Mouse (Mus musculus) testis, adult 2 months (tissue): Measurements from ENCODE around the gene Naaladl1. TPM values are rescaled to one million over a fixed set of nuclear protein-coding genes. Genes with fewer than 3 reads are reported as not detected.
"Not testable (repeated sequence)": the region's sequence is repeated elsewhere in the genome, so short reads cannot be mapped to it uniquely, and the experiment has no call there.

ENCODE experiments used
- H3K27ac ChIP-seq: fragments of 200-500 bp; 2 replicates; pipeline ENCODE4 v1.5.1; 2012; ENCODE audit warnings: low read depth, low read length; ENCODE audit not compliant: control insufficient read depth, insufficient read depth
- H3K27me3 ChIP-seq: fragments of 200-500 bp; 2 replicates; pipeline ENCODE4 v1.6.1; 2012; ENCODE audit warnings: mild to moderate bottlenecking, low read length, moderate library complexity; ENCODE audit not compliant: control insufficient read depth, insufficient read depth
- H3K36me3 ChIP-seq: fragments of 200-500 bp; 2 replicates; pipeline ENCODE4 v1.6.1; 2012; ENCODE audit warnings: mild to moderate bottlenecking, low read length; ENCODE audit not compliant: control insufficient read depth, insufficient read depth
- H3K4me1 ChIP-seq: fragments of 200-500 bp; 2 replicates; pipeline ENCODE4 v1.6.1; 2012; ENCODE audit warnings: low read length; ENCODE audit not compliant: control insufficient read depth, insufficient read depth
- H3K4me3 ChIP-seq: fragments of 200-500 bp; 2 replicates; pipeline ENCODE4 v1.5.1; 2012; ENCODE audit warnings: low read depth, mild to moderate bottlenecking, low read length, moderate library complexity, mixed read lengths; ENCODE audit not compliant: control insufficient read depth
- CTCF ChIP-seq: fragments of 200-500 bp; IDR thresholded peaks from 2 replicates; pipeline ENCODE4 v1.5.1; 2012; ENCODE audit warnings: low read depth, mild to moderate bottlenecking, inconsistent platforms, low read length, moderate library complexity; ENCODE audit not compliant: control insufficient read depth, insufficient read depth, insufficient replicate concordance
- POLR2A ChIP-seq: fragments of 200-500 bp; IDR thresholded peaks from 2 replicates; pipeline ENCODE4 v1.6.1; 2012; ENCODE audit warnings: low read depth, mild to moderate bottlenecking, inconsistent platforms, low read length, moderate library complexity; ENCODE audit not compliant: control insufficient read depth
- polyA plus RNA-seq: library from polyadenylated mRNA; depleted of rRNA; stranded (reverse); fragments of >200 nt; gene quantifications from 2 replicates; pipeline ENCODE4 v1.2.3, GENCODE M21; 2012

Naaladl1 gene
- polyA plus RNA-seq, 1 experiment = 4.0 TPM

- Histone ChIP-seq H3K36me3 (no peaks in the 10 kb centered on the region), H3K27me3 (no peaks in the 10 kb centered on the region), H3K4me1 (no peaks in the 10 kb centered on the region), H3K27ac (no peak overlapping the region), H3K4me3 (no peak overlapping the region)
- TF ChIP-seq CTCF (no peak), POLR2A (no peak)
These were observed 26.7 kb downstream of the Naaladl1 start for GRCm38 (mm10) chr19:6132171-6132827.

- H3K4me3 ChIP-seq, H3K36me3 ChIP-seq, H3K4me1 ChIP-seq, H3K27me3 ChIP-seq, H3K27ac ChIP-seq: not testable (repeated sequence)
These were observed 27.6 kb downstream of the Naaladl1 start for GRCm38 (mm10) chr19:6133197-6133596.

- TF ChIP-seq POLR2A = no peak
- TF ChIP-seq CTCF = no peak
- H3K4me3 ChIP-seq = no peak overlapping the region
- H3K27ac ChIP-seq = no peak overlapping the region
- no peaks in the 10 kb centered on the region for H3K36me3 ChIP-seq
- H3K27me3 ChIP-seq = no peaks in the 10 kb centered on the region
- H3K4me1 ChIP-seq = peaks cover 6% of the 10 kb centered on the region
These were observed 30.8 kb downstream of the Naaladl1 start for GRCm38 (mm10) chr19:6136397-6136796.

- Histone ChIP-seq H3K36me3 (no peaks in the 10 kb centered on the region), H3K27ac (no peak overlapping the region), H3K4me1 (peaks cover 7% of the 10 kb centered on the region), H3K4me3 (peak overlapping the region; percentile 97), H3K27me3 (no peaks in the 10 kb centered on the region)
- TF ChIP-seq POLR2A (no peak), CTCF (no peak)
These were observed 34.1 kb downstream of the Naaladl1 start for GRCm38 (mm10) chr19:6139701-6140100.

- TF ChIP-seq POLR2A (no peak), CTCF (no peak)
- peaks cover 7% of the 10 kb centered on the region for H3K4me1 ChIP-seq
- no peaks in the 10 kb centered on the region for H3K27me3 ChIP-seq
- H3K27ac ChIP-seq = peak overlapping the region; percentile 97
- H3K4me3 ChIP-seq = peak overlapping the region; percentile 97
- no peaks in the 10 kb centered on the region for H3K36me3 ChIP-seq
These were observed 34.7 kb downstream of the Naaladl1 start for GRCm38 (mm10) chr19:6140374-6140677.

GRCm38 (mm10) chr19:6140678-6141393 lies 35.3 kb downstream of the Naaladl1 start, which contains the start of gene Batf2:
Gene Batf2, plus strand, starts transcription at chr19:6140983.
- Histone ChIP-seq H3K4me3 (peak within 1 kb of the TSS; percentile 97), H3K27me3 (no peaks in the 10 kb centered on the region), H3K27ac (peak within 1 kb of the TSS; percentile 97), H3K4me1 (peaks cover 7% of the 10 kb centered on the region), H3K36me3 (no peaks in the 10 kb centered on the region)
- peak; percentile 74 for TF ChIP-seq CTCF
- TF ChIP-seq POLR2A = peak; percentile 73; the same call in 1 of the 2 replicates

- Histone ChIP-seq H3K4me1 (peaks cover 7% of the 10 kb centered on the region), H3K36me3 (no peaks in the 10 kb centered on the region), H3K27ac (peak within 1 kb of the TSS; percentile 97), H3K27me3 (no peaks in the 10 kb centered on the region), H3K4me3 (peak within 1 kb of the TSS; percentile 97)
- TF ChIP-seq CTCF (peak; percentile 54; the same call in 1 of the 2 replicates), POLR2A (no peak)
These were observed 35.8 kb downstream of the Naaladl1 start, which contains the start of gene Arl2 for GRCm38 (mm10) chr19:6141394-6141749. Gene Arl2, minus strand, starts transcription at chr19:6141548.

GRCm38 (mm10) chr19:6144842-6145241 lies 39.3 kb downstream of the Naaladl1 start:
- Histone ChIP-seq H3K27ac (no peak overlapping the region), H3K4me1 (peaks cover 3% of the 10 kb centered on the region), H3K36me3 (no peaks in the 10 kb centered on the region), H3K4me3 (no peak overlapping the region), H3K27me3 (no peaks in the 10 kb centered on the region)
- no peak for TF ChIP-seq CTCF
